Mouse (Mus musculus): Measurements from ENCODE around the gene Smcp. TPM values are rescaled to one million over a fixed set of nuclear protein-coding genes. Genes with fewer than 3 reads are reported as not detected.

The Smcp gene
- not detected in 2 replicates for polyA plus RNA-seq (2016; fragmentation: Nextera tagmentation; extraction: Ambion mirVana)

GRCm38 (mm10) chr3:92588858-92589257 lies at the start of gene Smcp:
Gene Smcp (minus strand): TSS chr3:92588997.
- Histone ChIP-seq H3K4me1 (no peaks in the 10 kb centered on the region), H3K9me3 (replicated peaks) (no peaks in the 10 kb centered on the region), H3K4me2 (no peak within 1 kb of the TSS), H3K27ac (no peak within 1 kb of the TSS), H3K4me3 (no peak within 1 kb of the TSS), H3K36me3 (no peaks in the 10 kb centered on the region), H3K27me3 (replicated peaks) (no peaks in the 10 kb centered on the region), H3K9ac (no peak within 1 kb of the TSS)
- WGBS (ENCODE audit: insufficient replicate concordance), result 53% methylated on average over 1 of the region's 1 CpGs
- no peak for ATAC-seq

- Histone ChIP-seq H3K27ac (no peak overlapping the region), H3K4me2 (no peak overlapping the region), H3K9me3 (replicated peaks) (no peaks in the 10 kb centered on the region), H3K4me1 (no peaks in the 10 kb centered on the region), H3K36me3 (no peaks in the 10 kb centered on the region), H3K9ac (no peak overlapping the region), H3K27me3 (replicated peaks) (no peaks in the 10 kb centered on the region), H3K4me3 (no peak overlapping the region)
- 60% methylated on average over 3 of the region's 3 CpGs for WGBS (ENCODE audit: insufficient replicate concordance)
- ATAC-seq, result no peak
Observed at GRCm38 (mm10) chr3:92638653-92638991, 49.8 kb upstream of the Smcp start.

- ATAC-seq, result no peak
- 33% methylated on average over 1 of the region's 1 CpGs for WGBS (ENCODE audit: insufficient replicate concordance)
- no peak overlapping the region for H3K4me2 ChIP-seq
Observed at GRCm38 (mm10) chr3:92637745-92638652, 49.2 kb upstream of the Smcp start.

GRCm38 (mm10) chr3:92621560-92621959 lies 32.8 kb upstream of the Smcp start, which contains the start of gene Lce6a:
Gene Lce6a (minus strand): TSS chr3:92621660.
- ATAC-seq, result no peak
- H3K9ac ChIP-seq, result no peak within 1 kb of the TSS
- no peak within 1 kb of the TSS for H3K4me3 ChIP-seq
- H3K4me1 ChIP-seq, result no peaks in the 10 kb centered on the region
- no peaks in the 10 kb centered on the region for H3K9me3 ChIP-seq (replicated peaks)
- no peak within 1 kb of the TSS for H3K27ac ChIP-seq
- no peak within 1 kb of the TSS for H3K4me2 ChIP-seq
- 49% methylated on average over 2 of the region's 2 CpGs for WGBS (ENCODE audit: insufficient replicate concordance)
- no peaks in the 10 kb centered on the region for H3K27me3 ChIP-seq (replicated peaks)
- H3K36me3 ChIP-seq, result no peaks in the 10 kb centered on the region

More at GRCm38 (mm10) chr3:92637745-92638652, 49.2 kb upstream of the Smcp start:
- Histone ChIP-seq H3K4me3 (no peak overlapping the region), H3K27ac (no peak overlapping the region), H3K36me3 (no peaks in the 10 kb centered on the region), H3K27me3 (replicated peaks) (no peaks in the 10 kb centered on the region), H3K9me3 (replicated peaks) (no peaks in the 10 kb centered on the region), H3K4me1 (no peaks in the 10 kb centered on the region), H3K9ac (no peak overlapping the region)

- WGBS (ENCODE audit: insufficient replicate concordance), result 28% methylated on average over 1 of the region's 1 CpGs
- no peak overlapping the region for H3K27ac ChIP-seq
Observed at GRCm38 (mm10) chr3:92609804-92610203, 21.0 kb upstream of the Smcp start.

DNA sequence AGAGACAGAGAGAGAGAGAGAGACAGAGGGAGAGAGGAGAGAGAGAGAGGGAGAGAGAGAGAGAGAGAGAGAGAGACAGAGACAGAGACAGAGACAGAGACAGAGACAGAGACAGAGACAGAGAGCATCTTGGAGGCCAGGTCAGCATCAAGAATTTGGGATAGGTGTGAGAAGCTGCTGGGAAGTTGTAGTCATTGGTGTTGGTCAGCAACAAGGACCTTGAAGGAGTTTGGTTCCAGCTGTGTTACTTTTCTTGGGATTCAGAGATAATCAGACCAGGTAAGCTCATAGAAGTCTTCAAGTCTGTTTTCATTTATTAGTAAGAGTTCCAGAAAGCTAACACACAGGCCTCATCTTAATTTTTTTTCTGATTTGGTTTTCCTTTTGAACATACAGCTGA lies 18.6 kb upstream of the Smcp start, which contains the start of gene 2210017I01Rik:
Gene 2210017I01Rik (minus strand): TSS at position 101 of the 400 bp plus-strand sequence.
- ATAC-seq, result no peak
- Histone ChIP-seq H3K27me3 (replicated peaks) (no peaks in the 10 kb centered on the region), H3K36me3 (no peaks in the 10 kb centered on the region), H3K4me1 (no peaks in the 10 kb centered on the region), H3K27ac (no peak within 1 kb of the TSS), H3K4me3 (no peak within 1 kb of the TSS), H3K9ac (no peak within 1 kb of the TSS), H3K9me3 (replicated peaks) (no peaks in the 10 kb centered on the region), H3K4me2 (no peak within 1 kb of the TSS)

More at GRCm38 (mm10) chr3:92609804-92610203, 21.0 kb upstream of the Smcp start:
- ATAC-seq, result no peak
- no peaks in the 10 kb centered on the region for H3K27me3 ChIP-seq (replicated peaks)
- no peaks in the 10 kb centered on the region for H3K4me1 ChIP-seq
- H3K36me3 ChIP-seq, result no peaks in the 10 kb centered on the region
- no peak overlapping the region for H3K9ac ChIP-seq
- no peak overlapping the region for H3K4me3 ChIP-seq
- no peaks in the 10 kb centered on the region for H3K9me3 ChIP-seq (replicated peaks)
- no peak overlapping the region for H3K4me2 ChIP-seq

DNA sequence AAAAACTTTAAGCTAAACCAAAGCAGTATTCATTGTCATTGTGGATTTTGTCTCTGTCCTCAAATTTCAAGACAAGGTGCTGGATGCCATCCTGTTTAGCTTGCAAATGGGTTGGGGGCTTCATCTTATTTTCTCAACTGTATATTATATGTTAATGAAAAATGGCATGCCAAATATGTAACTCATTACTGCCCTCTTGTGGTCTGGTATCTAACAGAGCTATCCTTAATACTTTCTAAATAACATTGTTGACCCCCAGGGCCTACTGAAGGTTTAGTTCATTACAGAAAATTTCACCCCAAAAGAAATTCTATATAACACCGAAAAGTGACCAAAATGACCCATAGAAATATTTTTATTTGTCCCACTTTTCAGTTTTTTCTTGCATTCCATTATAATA lies 13.4 kb upstream of the Smcp start:
- Histone ChIP-seq H3K27me3 (replicated peaks) (no peaks in the 10 kb centered on the region), H3K9me3 (replicated peaks) (0 out of 2 replicates have a peak, but pooled peaks cover 2% of the 10 kb centered on the region), H3K4me3 (no peak overlapping the region), H3K27ac (no peak overlapping the region), H3K36me3 (no peaks in the 10 kb centered on the region), H3K4me2 (no peak overlapping the region), H3K4me1 (no peaks in the 10 kb centered on the region), H3K9ac (no peak overlapping the region)
- WGBS (ENCODE audit: insufficient replicate concordance), result 22% methylated on average over 1 of the region's 1 CpGs
- no peak for ATAC-seq

DNA sequence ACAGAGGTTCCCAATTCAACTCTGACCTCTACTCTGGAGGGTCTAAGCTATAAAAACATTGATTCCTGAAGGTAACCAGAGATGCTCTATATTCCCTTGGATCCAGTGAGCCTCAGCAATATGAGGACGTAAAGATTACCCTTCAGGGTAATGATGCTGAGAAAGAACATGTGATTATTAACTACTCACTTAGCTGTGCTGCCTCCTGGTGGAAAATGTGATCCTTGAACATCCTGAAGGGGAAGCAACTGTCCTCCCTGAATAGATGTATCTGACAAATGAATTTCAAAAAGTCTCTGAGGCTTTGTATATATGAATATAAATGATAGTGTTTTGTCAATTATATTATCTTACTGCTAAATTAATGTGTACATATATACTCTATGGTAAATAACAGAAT lies 11.7 kb upstream of the Smcp start:
- no peak for ATAC-seq
- Histone ChIP-seq H3K4me3 (no peak overlapping the region), H3K36me3 (no peaks in the 10 kb centered on the region), H3K27me3 (replicated peaks) (no peaks in the 10 kb centered on the region), H3K9me3 (replicated peaks) (0 out of 2 replicates have a peak, but pooled peaks cover 2% of the 10 kb centered on the region), H3K4me1 (no peaks in the 10 kb centered on the region), H3K4me2 (no peak overlapping the region), H3K9ac (no peak overlapping the region), H3K27ac (no peak overlapping the region)
- 50% methylated on average over 1 of the region's 1 CpGs for WGBS (ENCODE audit: insufficient replicate concordance)

- no peak for ATAC-seq
- Histone ChIP-seq H3K36me3 (no peaks in the 10 kb centered on the region), H3K4me3 (no peak overlapping the region), H3K9me3 (replicated peaks) (0 out of 2 replicates have a peak, but pooled peaks cover 2% of the 10 kb centered on the region), H3K27ac (no peak overlapping the region), H3K4me2 (no peak overlapping the region), H3K9ac (no peak overlapping the region), H3K4me1 (no peaks in the 10 kb centered on the region), H3K27me3 (replicated peaks) (no peaks in the 10 kb centered on the region)
Observed at GRCm38 (mm10) chr3:92599973-92600372, 11.2 kb upstream of the Smcp start.

DNA sequence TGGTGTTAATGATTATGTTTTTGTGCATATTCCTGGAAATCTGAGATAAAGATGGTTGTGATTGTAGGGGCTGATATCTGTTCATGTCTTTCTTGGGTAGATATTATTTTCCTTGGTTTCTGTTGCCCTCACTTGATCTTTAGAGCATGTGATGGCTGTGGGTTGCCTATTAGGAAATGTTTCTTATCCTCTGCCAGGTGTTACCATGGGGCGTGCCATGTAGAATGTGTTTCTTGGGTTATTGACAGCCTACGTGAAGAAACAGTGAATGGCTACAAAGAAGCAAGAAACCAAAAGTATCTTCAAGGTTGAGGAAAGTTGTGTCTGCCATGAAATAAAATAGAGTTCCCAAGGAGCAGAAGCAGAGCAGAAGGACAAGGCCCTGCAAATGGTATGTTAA lies 9.6 kb upstream of the Smcp start:
- Histone ChIP-seq H3K4me2 (no peak overlapping the region), H3K4me3 (no peak overlapping the region), H3K9me3 (replicated peaks) (0 out of 2 replicates have a peak, but pooled peaks cover 2% of the 10 kb centered on the region), H3K9ac (no peak overlapping the region), H3K36me3 (no peaks in the 10 kb centered on the region), H3K27me3 (replicated peaks) (no peaks in the 10 kb centered on the region), H3K4me1 (no peaks in the 10 kb centered on the region), H3K27ac (no peak overlapping the region)
- WGBS (ENCODE audit: insufficient replicate concordance), result 67% methylated on average over 2 of the region's 2 CpGs
- ATAC-seq, result no peak

- H3K9ac ChIP-seq, result no peak overlapping the region
- H3K9me3 ChIP-seq (replicated peaks), result no peaks in the 10 kb centered on the region
- no peak for ATAC-seq
- no peak overlapping the region for H3K27ac ChIP-seq
- WGBS (ENCODE audit: insufficient replicate concordance), result 58% methylated on average over 3 of the region's 3 CpGs
- H3K4me3 ChIP-seq, result no peak overlapping the region
- no peaks in the 10 kb centered on the region for H3K36me3 ChIP-seq
- H3K27me3 ChIP-seq (replicated peaks), result no peaks in the 10 kb centered on the region
- H3K4me1 ChIP-seq, result no peaks in the 10 kb centered on the region
- H3K4me2 ChIP-seq, result no peak overlapping the region
Observed at GRCm38 (mm10) chr3:92587190-92587589, 1.6 kb downstream of the Smcp start.

GRCm38 (mm10) chr3:92585055-92585454 lies 3.7 kb downstream of the Smcp start:
- no peaks in the 10 kb centered on the region for H3K9me3 ChIP-seq (replicated peaks)
- H3K4me2 ChIP-seq, result no peak overlapping the region
- no peak overlapping the region for H3K4me3 ChIP-seq
- no peak overlapping the region for H3K27ac ChIP-seq
- 59% methylated on average over 1 of the region's 1 CpGs for WGBS (ENCODE audit: insufficient replicate concordance)
- no peaks in the 10 kb centered on the region for H3K27me3 ChIP-seq (replicated peaks)
- no peak for ATAC-seq
- no peak overlapping the region for H3K9ac ChIP-seq
- H3K36me3 ChIP-seq, result no peaks in the 10 kb centered on the region
- H3K4me1 ChIP-seq, result no peaks in the 10 kb centered on the region
